Mouse (Mus musculus): ENCODE measurements at regions not wholly inside any gene's neighbourhood (a gene's known extent, or its start where the extent isn't known, plus 50 kb on each side); places are given as distances from the start of the nearest gene placed in this dataset.

DNA sequence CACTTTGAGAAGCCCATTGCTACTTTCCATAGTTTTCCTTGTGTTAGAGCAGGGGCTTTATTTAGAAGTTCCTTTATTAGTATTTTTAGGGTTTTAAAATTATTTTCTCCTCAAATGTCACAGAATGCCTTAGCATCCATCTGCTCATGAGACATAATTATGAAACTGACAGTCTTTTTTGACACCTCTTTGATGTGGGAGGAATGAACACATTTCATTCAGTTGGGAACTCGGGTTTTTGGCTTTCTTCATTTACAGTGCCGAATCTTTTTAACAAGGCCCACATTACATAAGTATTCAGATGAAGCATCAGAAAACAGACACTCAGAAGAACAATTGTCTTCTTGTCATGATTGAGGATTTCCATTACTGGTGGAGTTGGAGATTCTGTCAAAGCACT, 843.6 kb downstream of the Lrrtm4 start:
- no peak for DNase-seq

DNA sequence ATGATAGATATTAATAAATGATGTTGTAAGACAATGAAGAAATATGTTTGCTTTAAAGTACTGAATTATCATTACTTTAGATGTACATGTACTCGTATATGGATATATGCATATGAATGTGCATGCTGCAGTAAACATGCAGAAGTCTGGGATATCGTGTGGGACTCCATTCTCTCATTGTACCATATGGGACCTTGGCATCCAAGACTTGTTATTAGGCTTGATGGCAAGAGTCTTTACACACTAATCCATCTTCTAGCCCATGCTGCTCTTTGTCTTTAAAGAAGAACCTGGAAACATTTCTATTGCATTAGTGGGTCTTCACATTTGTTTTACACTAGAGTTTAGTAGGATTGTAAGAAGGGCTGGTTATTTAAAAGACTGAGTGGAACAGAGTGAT, 844.1 kb downstream of the Lrrtm4 start:
- no peak for DNase-seq

DNA sequence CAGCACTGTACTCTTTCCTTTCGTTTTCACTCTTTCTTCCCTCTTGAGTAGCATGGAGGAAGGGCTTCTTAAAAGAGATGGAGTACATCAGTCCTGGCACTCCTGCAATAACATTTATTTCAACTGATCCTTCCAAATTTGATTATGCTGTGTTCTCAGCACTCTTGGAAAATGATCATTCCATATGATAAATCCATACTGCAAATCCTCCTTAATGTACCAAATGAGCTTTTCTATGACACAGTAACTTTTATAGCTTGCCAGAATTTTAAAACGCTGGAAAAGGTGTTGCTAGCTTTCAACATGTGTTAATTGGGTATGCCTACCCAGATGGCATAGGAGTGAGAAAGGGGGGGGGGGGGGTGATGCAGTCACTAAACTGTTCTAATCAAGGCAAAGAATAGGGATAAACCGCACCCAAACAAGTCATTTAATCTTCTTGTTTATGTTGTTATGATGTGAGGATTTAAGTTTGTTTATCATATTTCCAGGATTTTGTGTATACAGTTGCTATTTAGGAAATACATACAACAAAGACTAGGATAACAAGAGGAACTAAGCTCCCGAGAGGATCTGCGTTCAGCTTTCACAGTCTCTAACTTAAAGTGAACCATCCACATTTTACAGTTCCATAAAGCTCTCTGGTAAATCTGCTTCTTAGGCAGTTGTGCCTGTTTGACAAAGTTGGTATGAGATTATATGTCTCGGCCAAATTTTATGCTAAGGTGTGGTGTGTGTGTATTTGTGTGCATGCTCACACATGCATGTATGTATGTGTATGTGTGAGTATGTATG, 847.3 kb downstream of the Lrrtm4 start:
- no peak for DNase-seq

DNA sequence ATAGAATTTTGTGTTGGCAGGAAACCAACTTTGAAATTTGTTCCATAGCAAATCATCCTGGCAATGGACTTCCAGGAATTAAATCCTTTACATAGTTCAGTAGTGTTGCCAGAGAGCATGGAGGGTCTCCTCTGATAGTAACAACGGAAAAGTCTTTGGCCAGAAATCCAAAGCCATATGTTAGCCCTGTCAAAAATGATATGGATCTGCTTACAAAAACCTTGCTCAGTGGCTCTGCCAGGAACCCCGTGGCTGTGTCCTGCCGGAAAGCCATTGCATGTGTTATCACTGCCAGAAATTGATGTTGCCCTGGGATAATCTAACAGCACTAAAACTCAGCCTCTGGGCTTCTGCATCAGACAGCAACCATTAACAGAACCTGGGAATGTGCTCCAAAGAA, 866.7 kb downstream of the Lrrtm4 start:
- peak; percentile 54 for DNase-seq

DNA sequence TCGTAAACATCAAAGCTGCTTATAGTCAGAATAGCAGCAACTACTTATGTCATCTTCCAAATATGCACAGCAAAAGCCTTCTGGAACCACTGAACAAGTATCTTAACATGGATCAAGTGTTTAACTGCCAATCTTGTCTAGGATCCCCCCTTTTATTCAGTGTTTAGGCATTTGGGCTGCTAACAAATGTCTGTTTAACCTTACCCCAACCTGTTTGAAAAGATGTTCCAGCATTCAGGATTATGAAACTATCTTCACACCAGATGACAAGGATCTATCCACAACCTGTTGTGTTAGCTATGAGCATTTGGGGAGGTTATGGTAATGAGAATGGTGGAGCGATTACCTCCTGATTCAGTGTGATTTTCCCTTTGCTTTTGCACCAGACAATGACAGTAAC, 886.5 kb downstream of the Lrrtm4 start:
- DNase-seq: no peak

DNA sequence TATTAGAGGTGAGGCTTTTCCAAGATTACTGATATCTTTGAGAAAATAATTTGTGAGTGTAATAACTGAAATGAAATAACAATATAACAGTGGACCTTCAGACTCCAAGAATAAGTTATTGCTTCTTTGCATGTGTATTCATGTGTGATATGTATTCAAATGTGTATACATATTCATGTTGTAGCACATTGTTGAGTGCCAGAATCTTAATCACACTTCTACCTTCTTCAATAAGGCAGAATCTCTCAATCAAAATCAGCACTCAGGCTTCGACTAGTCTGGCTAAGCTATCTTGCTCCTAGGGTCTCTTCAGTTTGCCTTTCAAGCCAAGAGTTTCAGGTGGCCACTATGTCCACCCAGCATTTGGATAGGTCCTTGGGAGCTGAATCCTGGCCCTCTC, 911.1 kb downstream of the Lrrtm4 start:
- DNase-seq: no peak

DNA sequence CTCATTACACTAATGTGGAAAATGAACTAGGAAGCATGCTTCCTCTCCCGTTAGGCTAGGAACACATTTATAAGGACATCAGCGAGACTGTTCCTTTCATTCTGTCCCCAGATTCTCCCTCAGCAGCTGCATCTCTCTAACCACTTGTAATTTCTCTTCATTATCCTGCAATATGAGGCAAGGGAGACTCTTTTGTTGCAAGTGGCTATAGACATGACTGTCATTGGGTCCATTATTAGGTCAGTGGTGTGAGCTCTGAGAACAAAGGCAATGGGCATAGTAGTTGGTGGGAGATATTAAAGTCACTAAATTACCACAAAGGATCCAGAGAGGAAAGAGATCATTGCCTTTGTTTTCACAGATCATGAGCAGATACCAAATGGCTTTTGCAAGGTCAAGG, 948.3 kb upstream of the Gcfc2 start:
- DNase-seq: no peak

DNA sequence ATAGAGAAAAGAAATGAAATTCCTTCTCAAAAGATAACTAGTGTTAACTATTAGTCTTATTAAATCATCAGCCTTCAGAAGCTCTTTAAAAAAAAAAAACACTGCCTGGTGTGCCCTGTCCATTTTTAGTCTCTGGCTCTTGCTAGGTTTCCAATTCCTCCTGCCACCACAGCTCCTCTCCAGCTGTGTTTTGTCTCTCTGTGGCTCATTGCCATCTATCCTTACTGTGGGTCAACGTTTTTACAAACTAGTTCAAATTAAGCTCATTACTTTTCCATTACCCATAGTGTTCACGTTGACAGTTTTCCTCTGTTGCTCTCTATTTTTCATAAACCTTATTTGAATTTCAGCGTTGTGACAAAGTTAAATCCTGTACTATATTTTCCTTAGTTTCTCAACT, 930.0 kb upstream of the Gcfc2 start:
- no peak for DNase-seq

DNA sequence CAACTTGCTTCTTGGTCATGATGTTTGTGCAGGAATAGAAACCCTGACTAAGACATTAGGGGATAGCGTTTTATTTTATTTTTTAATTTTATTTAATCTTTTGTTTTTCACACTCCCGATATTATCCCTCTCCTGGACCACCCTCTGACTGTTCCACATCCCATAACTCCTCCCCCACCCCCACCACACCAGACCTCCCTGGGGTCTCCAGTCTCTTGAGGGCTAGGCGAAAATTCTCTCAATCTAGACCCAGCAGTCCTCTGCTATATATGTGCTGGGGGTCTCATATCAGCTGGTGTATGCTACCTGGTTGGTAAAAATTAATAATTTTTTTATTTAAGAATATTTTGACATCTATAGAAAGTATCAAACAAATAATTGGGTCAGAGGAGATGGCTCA, 898.9 kb upstream of the Gcfc2 start:
- DNase-seq: no peak

Data from cerebellum, adult 11-12 months (tissue).